Comparison of ENCODE assay signal across 8 mouse cellular contexts in the genomic region with DNA sequence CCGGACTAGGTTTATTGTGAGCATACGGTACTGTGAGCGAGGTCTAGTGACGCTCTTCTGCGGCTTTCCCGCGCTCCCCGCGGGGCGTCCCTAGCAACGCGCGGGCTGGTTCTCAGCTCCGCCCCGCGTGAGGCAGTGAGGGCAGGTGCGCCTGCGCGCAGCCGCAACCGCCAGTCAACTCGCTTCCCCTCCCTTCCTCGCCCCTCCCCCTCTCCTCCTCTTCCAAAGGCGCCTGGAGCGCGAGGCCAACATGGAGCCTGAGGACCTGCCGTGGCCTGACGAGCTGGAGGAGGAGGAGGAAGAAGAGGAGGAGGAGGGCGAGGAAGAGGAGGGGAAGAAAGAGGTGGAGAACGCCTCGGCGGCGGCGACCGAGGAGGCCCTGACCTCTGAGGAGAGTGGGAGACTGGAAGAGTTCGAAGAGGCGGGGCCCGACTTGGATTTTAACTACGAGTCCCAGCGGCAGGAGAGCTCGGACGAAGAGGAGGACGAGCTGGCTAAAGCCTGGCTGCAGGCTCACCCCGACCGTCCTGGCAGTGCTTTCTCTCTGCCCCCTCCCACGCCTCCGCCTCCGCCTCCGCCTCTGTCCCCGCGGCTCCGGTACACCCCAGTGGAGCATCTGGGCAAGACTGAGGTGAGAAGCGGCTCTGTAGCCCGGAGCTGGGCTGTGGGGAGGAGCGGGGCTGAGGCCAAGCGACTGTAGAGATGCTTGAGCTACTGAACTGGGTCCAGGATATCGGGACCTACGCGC. TPM values are rescaled to one million over a fixed set of nuclear protein-coding genes. Genes with fewer than 3 reads are reported as not detected.
DNase-seq lines count a peak whose midpoint lies in the region; ATAC-seq and TF ChIP-seq lines count a peak whose summit lies in the region.

A gene (plus strand): TSS at position 136 of the 748 bp plus-strand sequence.

- no peak for TF ChIP-seq EP300 in liver, embryonic 14.5 days (IDR thresholded peaks at IDR 0.05; ENCODE audit: low read depth)
- TF ChIP-seq EP300 in stomach, postnatal 0 days (optimal IDR thresholded peaks at IDR 0.05), result no peak

- peak within 1 kb of the TSS; percentile 77 for H3K4me3 ChIP-seq in forebrain, embryonic 10.5 days
- peak within 1 kb of the TSS; percentile 81 for H3K4me3 ChIP-seq in heart, embryonic 15.5 days
- peak within 1 kb of the TSS; percentile 87 to 92 for H3K4me3 ChIP-seq in liver, embryonic 14.5 days (ENCODE audit: insufficient read depth in 1 of 2, low read depth in 2 of 2, low read length in 2 of 2)
- peak within 1 kb of the TSS; percentile 76 for H3K4me3 ChIP-seq in neural tube, embryonic 11.5 days (ENCODE audit: low read depth, low read length)
- peak within 1 kb of the TSS; percentile 73 for H3K4me3 ChIP-seq in stomach, postnatal 0 days (ENCODE audit: low read depth, low read length)

- DNase-seq in CD8-positive naive resting alpha-beta T cell, adult 2 months (ENCODE audit: low read depth in 2 of 2, low spot score in 2 of 2), result peak; percentile 76 to 86
- peak; percentile 92 for DNase-seq in c-Kit-positive CD71-negative TER-119-negative erythroid progenitor cells, embryonic 14.5 days (ENCODE audit: low read depth)
- peak; percentile 96 for DNase-seq in forebrain, embryonic 10.5 days (ENCODE audit: extremely low spot score, low spot score)
- peak; percentile 97 for DNase-seq in kidney, postnatal 25 days
- DNase-seq in liver, embryonic 14.5 days (ENCODE audit: low read depth in 3 of 3, low spot score in 3 of 3), result peak; percentile 86 to 87 (median 87)
- DNase-seq in neural tube, embryonic 11.5 days (ENCODE audit: low spot score), result peak; percentile 97
- peak; percentile 97 for DNase-seq in stomach, postnatal 0 days (ENCODE audit: low spot score)

- TF ChIP-seq CTCF in liver, embryonic 14.5 days (IDR thresholded peaks at IDR 0.05; ENCODE audit: low read depth), result no peak
- 0 out of 2 replicates have a peak, but pooled peaks have one; percentile 1 for TF ChIP-seq CTCF in stomach, postnatal 0 days (IDR thresholded peaks at IDR 0.05; ENCODE audit: low read depth)

- H3K36me3 ChIP-seq in forebrain, embryonic 10.5 days (replicated peaks), result peaks cover 9% of the 10 kb centered on the region; the same call in 1 of the 2 replicates
- no peaks in the 10 kb centered on the region for H3K36me3 ChIP-seq in heart, embryonic 15.5 days
- H3K36me3 ChIP-seq in liver, embryonic 14.5 days (replicated peaks; ENCODE audit: control insufficient read depth, insufficient read depth, low read depth), result no peaks in the 10 kb centered on the region
- H3K36me3 ChIP-seq in neural tube, embryonic 11.5 days (ENCODE audit: control insufficient read depth, insufficient read depth, low read length), result no peaks in the 10 kb centered on the region
- H3K36me3 ChIP-seq in stomach, postnatal 0 days (ENCODE audit: control insufficient read depth, insufficient read depth, low read length), result no peaks in the 10 kb centered on the region

- under 1% methylated on average over 59 of the region's 59 CpGs for WGBS in forebrain, embryonic 10.5 days
- WGBS in heart, embryonic 15.5 days, result under 1% methylated on average over 59 of the region's 59 CpGs
- under 1% methylated on average over 56 of the region's 59 CpGs for WGBS in liver, embryonic 14.5 days (ENCODE audit: insufficient replicate concordance)
- 0% methylated on average over 51 of the region's 59 CpGs for WGBS in neural tube, embryonic 11.5 days
- under 1% methylated on average over 59 of the region's 59 CpGs for WGBS in stomach, postnatal 0 days

- H3K9ac ChIP-seq in heart, embryonic 15.5 days, result peak within 1 kb of the TSS; percentile 74
- H3K9ac ChIP-seq in liver, embryonic 14.5 days (replicated peaks), result peak within 1 kb of the TSS; percentile 89
- H3K9ac ChIP-seq in neural tube, embryonic 11.5 days (ENCODE audit: low read length), result peak within 1 kb of the TSS; percentile 67
- H3K9ac ChIP-seq in stomach, postnatal 0 days (ENCODE audit: low read length), result peak within 1 kb of the TSS; percentile 77

- peak within 1 kb of the TSS; percentile 96 for H3K27ac ChIP-seq in forebrain, embryonic 10.5 days
- peak within 1 kb of the TSS; percentile 84 for H3K27ac ChIP-seq in heart, embryonic 15.5 days
- H3K27ac ChIP-seq in liver, embryonic 14.5 days, result peak within 1 kb of the TSS; percentile 81
- H3K27ac ChIP-seq in neural tube, embryonic 11.5 days (ENCODE audit: low read depth, low read length), result peak within 1 kb of the TSS; percentile 87
- peak within 1 kb of the TSS; percentile 79 for H3K27ac ChIP-seq in stomach, postnatal 0 days (replicated peaks)

- peak within 1 kb of the TSS; percentile 77 for H3K4me2 ChIP-seq in heart, embryonic 15.5 days
- peak within 1 kb of the TSS; percentile 88 for H3K4me2 ChIP-seq in liver, embryonic 14.5 days (ENCODE audit: low read depth)
- H3K4me2 ChIP-seq in neural tube, embryonic 11.5 days (ENCODE audit: low read depth), result peak within 1 kb of the TSS; percentile 54
- peak within 1 kb of the TSS; percentile 94 for H3K4me2 ChIP-seq in stomach, postnatal 0 days (replicated peaks; ENCODE audit: low read depth)

- no peaks in the 10 kb centered on the region for H3K9me3 ChIP-seq in forebrain, embryonic 10.5 days
- H3K9me3 ChIP-seq in heart, embryonic 15.5 days (replicated peaks), result no peaks in the 10 kb centered on the region
- no peaks in the 10 kb centered on the region for H3K9me3 ChIP-seq in liver, embryonic 14.5 days (ENCODE audit: control insufficient read depth, low read length)
- H3K9me3 ChIP-seq in neural tube, embryonic 11.5 days (ENCODE audit: control insufficient read depth, low read length), result no peaks in the 10 kb centered on the region
- H3K9me3 ChIP-seq in stomach, postnatal 0 days (ENCODE audit: control insufficient read depth, low read length), result no peaks in the 10 kb centered on the region

- H3K4me1 ChIP-seq in forebrain, embryonic 10.5 days, result peaks cover 29% of the 10 kb centered on the region
- H3K4me1 ChIP-seq in heart, embryonic 15.5 days (replicated peaks), result peaks cover 16% of the 10 kb centered on the region
- peaks cover 2 to 12% of the 10 kb centered on the region in 2 experiments; a peak in 2 of 4 replicates for H3K4me1 ChIP-seq in liver, embryonic 14.5 days (replicated peaks; ENCODE audit: control insufficient read depth in 2 of 2, insufficient read depth in 2 of 2, low read length in 1 of 2)
- peaks cover 9% of the 10 kb centered on the region for H3K4me1 ChIP-seq in neural tube, embryonic 11.5 days (ENCODE audit: control insufficient read depth, insufficient read depth, low read length)
- no peaks in the 10 kb centered on the region for H3K4me1 ChIP-seq in stomach, postnatal 0 days (replicated peaks; ENCODE audit: control insufficient read depth, insufficient read depth)

- H3K27me3 ChIP-seq in forebrain, embryonic 10.5 days (ENCODE audit: poor library complexity, severe bottlenecking), result no peaks in the 10 kb centered on the region
- no peaks in the 10 kb centered on the region for H3K27me3 ChIP-seq in heart, embryonic 15.5 days
- H3K27me3 ChIP-seq in liver, embryonic 14.5 days (ENCODE audit: control insufficient read depth, insufficient read depth, low read length), result no peaks in the 10 kb centered on the region
- H3K27me3 ChIP-seq in neural tube, embryonic 11.5 days (ENCODE audit: control insufficient read depth, insufficient read depth, low read length), result no peaks in the 10 kb centered on the region
- H3K27me3 ChIP-seq in stomach, postnatal 0 days (ENCODE audit: control insufficient read depth, insufficient read depth, low read length), result no peaks in the 10 kb centered on the region

- ATAC-seq in heart, embryonic 15.5 days (replicated peaks; ENCODE audit: insufficient number of reproducible peaks, insufficient read depth, low FRiP score, low read depth), result peak; percentile 97
- ATAC-seq in liver, embryonic 14.5 days (ENCODE audit: insufficient read depth), result peak; percentile 95
- ATAC-seq in neural tube, embryonic 11.5 days (ENCODE audit: insufficient read depth, low FRiP score, low TSS enrichment), result peak; percentile 96
- ATAC-seq in stomach, postnatal 0 days (ENCODE audit: low FRiP score, low TSS enrichment), result peak; percentile 97

RNA-seq across cellular contexts. Expression of the gene that starts here (rescaled TPM):
- 12.1 and 13.5 TPM in 2 replicates for polyA plus RNA-seq in forebrain, embryonic 10.5 days (2016; fragmentation: Nextera tagmentation; extraction: Ambion mirVana)
- 1.9 and 2.4 TPM in 2 replicates for polyA plus RNA-seq in heart, embryonic 15.5 days (2015; fragmentation: Nextera tagmentation; extraction: Ambion mirVana)
- polyA plus RNA-seq in liver, embryonic 14.5 days (2012; rRNA removed), result 1.2 and 1.7 TPM in 2 replicates
- 1.8 and 2.1 TPM in 2 replicates for polyA plus RNA-seq in liver, embryonic 14.5 days (2014; fragmentation: Nextera tagmentation; extraction: Ambion mirVana)
- polyA plus RNA-seq in neural tube, embryonic 11.5 days (2014; fragmentation: Nextera tagmentation; extraction: Ambion mirVana), result 6.8 and 7.0 TPM in 2 replicates
- 0.98 and 1.2 TPM in 2 replicates for polyA plus RNA-seq in stomach, postnatal 0 days (2015; fragmentation: Nextera tagmentation; extraction: Ambion mirVana)

Comparison
In these comparisons a context has a peak if more than half of its experiments do, and no peak if none do; other contexts are left out.
1. Peak in every context shown above with its lines: DNase-seq, ATAC-seq, H3K4me3 ChIP-seq and H3K27ac ChIP-seq.